Mouse (Mus musculus): ENCODE measurements around the gene Acbd4. TPM values are rescaled to one million over a fixed set of nuclear protein-coding genes. Genes with fewer than 3 reads are reported as not detected.

The Acbd4 gene
- total and polyA plus RNA-seq, 2 experiments from 2014 or later, result 18.5 to 19.0 TPM

- TF ChIP-seq CTCF (IDR thresholded peaks at IDR 0.05; ENCODE audit: low read depth), result no peak
- Histone ChIP-seq H3K27ac (no peak overlapping the region), H3K36me3 (ENCODE audit: insufficient read depth, low read length) (no peaks in the 10 kb centered on the region), H3K4me3 (ENCODE audit: low read length) (no peak overlapping the region), H3K4me1 (ENCODE audit: insufficient read depth, low read length) (no peaks in the 10 kb centered on the region), H3K9me3 (ENCODE audit: low read length) (no peaks in the 10 kb centered on the region), H3K27me3 (ENCODE audit: insufficient read depth, low read length) (0 out of 2 replicates have a peak, but pooled peaks cover 6% of the 10 kb centered on the region), H3K4me2 (ENCODE audit: low read depth, low read length) (no peak overlapping the region), H3K9ac (replicated peaks; ENCODE audit: low read length) (no peak overlapping the region)
- WGBS, result 59% methylated on average over 6 of the region's 6 CpGs
- no peak for ATAC-seq
- no peak for DNase-seq (ENCODE audit: low spot score)
These were observed 19.9 kb upstream of the Acbd4 start for GRCm38 (mm10) chr11:103081631-103082030.

GRCm38 (mm10) chr11:103093306-103093705, 8.2 kb upstream of the Acbd4 start:
- Histone ChIP-seq H3K4me1 (ENCODE audit: insufficient read depth, low read length) (no peaks in the 10 kb centered on the region), H3K9ac (replicated peaks; ENCODE audit: low read length) (no peak overlapping the region), H3K27ac (no peak overlapping the region), H3K9me3 (ENCODE audit: low read length) (no peaks in the 10 kb centered on the region), H3K4me2 (ENCODE audit: low read depth, low read length) (no peak overlapping the region), H3K4me3 (ENCODE audit: low read length) (no peak overlapping the region), H3K27me3 (ENCODE audit: insufficient read depth, low read length) (no peaks in the 10 kb centered on the region), H3K36me3 (ENCODE audit: insufficient read depth, low read length) (no peaks in the 10 kb centered on the region)
- DNase-seq (ENCODE audit: low spot score) (no peak), ATAC-seq (no peak)
- no peak for TF ChIP-seq CTCF (IDR thresholded peaks at IDR 0.05; ENCODE audit: low read depth)
- WGBS, result 94% methylated on average over 7 of the region's 7 CpGs

GRCm38 (mm10) chr11:103093862-103094833, 7.3 kb upstream of the Acbd4 start:
- Histone ChIP-seq H3K4me3 (ENCODE audit: low read length) (no peak overlapping the region), H3K27me3 (ENCODE audit: insufficient read depth, low read length) (no peaks in the 10 kb centered on the region), H3K9ac (replicated peaks; ENCODE audit: low read length) (no peak overlapping the region), H3K36me3 (ENCODE audit: insufficient read depth, low read length) (no peaks in the 10 kb centered on the region), H3K9me3 (ENCODE audit: low read length) (no peaks in the 10 kb centered on the region), H3K27ac (no peak overlapping the region), H3K4me1 (ENCODE audit: insufficient read depth, low read length) (no peaks in the 10 kb centered on the region), H3K4me2 (ENCODE audit: low read depth, low read length) (no peak overlapping the region)
- whole genome bisulfite sequencing, result 78% methylated on average over 20 of the region's 20 CpGs
- no peak for TF ChIP-seq CTCF (IDR thresholded peaks at IDR 0.05; ENCODE audit: low read depth)
- DNase-seq (ENCODE audit: low spot score) (no peak), ATAC-seq (no peak)

GRCm38 (mm10) chr11:103095107-103095670, 6.3 kb upstream of the Acbd4 start:
- no peak overlapping the region for H3K9ac ChIP-seq (replicated peaks; ENCODE audit: low read length)
- 59% methylated on average over 9 of the region's 9 CpGs for WGBS
- no peak overlapping the region for H3K27ac ChIP-seq
- H3K27me3 ChIP-seq (ENCODE audit: insufficient read depth, low read length), result no peaks in the 10 kb centered on the region
- H3K36me3 ChIP-seq (ENCODE audit: insufficient read depth, low read length), result no peaks in the 10 kb centered on the region
- ATAC-seq (no peak), DNase-seq (ENCODE audit: low spot score) (no peak)
- H3K4me3 ChIP-seq (ENCODE audit: low read length), result no peak overlapping the region
- no peak for TF ChIP-seq CTCF (IDR thresholded peaks at IDR 0.05; ENCODE audit: low read depth)
- no peaks in the 10 kb centered on the region for H3K4me1 ChIP-seq (ENCODE audit: insufficient read depth, low read length)
- no peaks in the 10 kb centered on the region for H3K9me3 ChIP-seq (ENCODE audit: low read length)
- H3K4me2 ChIP-seq (ENCODE audit: low read depth, low read length), result no peak overlapping the region

- no peaks in the 10 kb centered on the region for H3K36me3 ChIP-seq (ENCODE audit: insufficient read depth, low read length)
- no peak overlapping the region for H3K4me2 ChIP-seq (ENCODE audit: low read depth, low read length)
- H3K27ac ChIP-seq, result no peak overlapping the region
- no peak for TF ChIP-seq CTCF (IDR thresholded peaks at IDR 0.05; ENCODE audit: low read depth)
- ATAC-seq (no peak), DNase-seq (ENCODE audit: low spot score) (no peak)
- 0 out of 2 replicates have a peak, but pooled peaks cover 3% of the 10 kb centered on the region for H3K27me3 ChIP-seq (ENCODE audit: insufficient read depth, low read length)
- no peak overlapping the region for H3K9ac ChIP-seq (replicated peaks; ENCODE audit: low read length)
- no peaks in the 10 kb centered on the region for H3K9me3 ChIP-seq (ENCODE audit: low read length)
- WGBS, result 94% methylated on average over 6 of the region's 6 CpGs
- H3K4me3 ChIP-seq (ENCODE audit: low read length), result no peak overlapping the region
- H3K4me1 ChIP-seq (ENCODE audit: insufficient read depth, low read length), result no peaks in the 10 kb centered on the region
These were observed 5.7 kb upstream of the Acbd4 start for GRCm38 (mm10) chr11:103095801-103096200.

GRCm38 (mm10) chr11:103096979-103097894, 4.2 kb upstream of the Acbd4 start:
- no peak overlapping the region for H3K4me2 ChIP-seq (ENCODE audit: low read depth, low read length)
- H3K36me3 ChIP-seq (ENCODE audit: insufficient read depth, low read length), result no peaks in the 10 kb centered on the region
- no peaks in the 10 kb centered on the region for H3K9me3 ChIP-seq (ENCODE audit: low read length)
- H3K27ac ChIP-seq, result no peak overlapping the region
- no peak for ATAC-seq
- no peak overlapping the region for H3K4me3 ChIP-seq (ENCODE audit: low read length)
- 34% methylated on average over 22 of the region's 22 CpGs for WGBS
- 0 out of 2 replicates have a peak, but pooled peaks cover 3% of the 10 kb centered on the region for H3K27me3 ChIP-seq (ENCODE audit: insufficient read depth, low read length)
- no peak for DNase-seq (ENCODE audit: low spot score)
- TF ChIP-seq CTCF (IDR thresholded peaks at IDR 0.05; ENCODE audit: low read depth), result no peak
- no peaks in the 10 kb centered on the region for H3K4me1 ChIP-seq (ENCODE audit: insufficient read depth, low read length)
- no peak overlapping the region for H3K9ac ChIP-seq (replicated peaks; ENCODE audit: low read length)

Data from hindbrain, postnatal 0 days (tissue).